ENCODE assay signal across 22 mouse cellular contexts in the genomic region with DNA sequence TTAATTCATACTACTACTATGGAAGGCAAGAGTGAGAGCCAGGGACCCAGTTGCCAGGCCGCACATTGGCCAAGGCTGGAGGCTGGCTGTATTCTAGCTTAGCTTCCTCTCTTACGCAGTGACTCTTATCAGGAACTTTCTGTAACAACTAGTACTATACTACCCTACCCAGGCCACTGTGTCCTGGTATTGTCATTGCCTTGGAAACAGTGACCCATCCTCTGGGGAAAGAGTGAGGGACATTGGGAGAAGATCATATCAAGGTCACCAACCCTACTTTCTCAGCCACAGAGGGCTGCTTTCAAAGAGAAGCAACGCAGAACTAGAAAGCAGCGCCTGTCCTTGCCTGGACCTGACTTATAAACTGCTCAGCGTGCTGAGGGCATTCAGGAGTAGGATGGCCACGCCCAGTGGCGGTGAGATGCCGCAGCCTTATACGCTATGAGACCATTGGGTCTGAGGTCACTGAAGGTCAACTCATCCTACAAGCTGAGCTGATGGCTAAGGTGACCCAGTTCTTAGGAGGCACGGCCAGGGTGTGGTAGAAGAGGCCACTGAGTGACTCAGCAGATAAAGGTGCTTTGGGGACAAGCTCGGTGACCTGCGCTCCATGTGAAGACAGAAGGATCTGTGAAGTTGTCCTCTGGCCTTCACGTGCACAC.
A peak's percentile ranks its signal among the peaks of the same experiment; 100 is the strongest.
DNase-seq lines count a peak whose midpoint lies in the region; ATAC-seq and TF ChIP-seq lines count a peak whose summit lies in the region.
"Had no signal": no experiment of that assay in that cellular context is flagged by ENCODE, and none has a peak within 500 bp of the region (broad histone marks: within the 10 kb centered on the region; RNA-seq: fewer than 3 reads in every experiment).

No protein-coding gene starts in this region.

- no peak overlapping the region for H3K9ac ChIP-seq in forebrain, embryonic 12.5 days
- H3K9ac ChIP-seq: heart, embryonic 12.5 days; midbrain, embryonic 15.5 days; stomach, embryonic 15.5 days had no signal

- H3K4me3 ChIP-seq in forebrain, embryonic 10.5 days: no peak overlapping the region
- no peak overlapping the region for H3K4me3 ChIP-seq in forebrain, embryonic 12.5 days (replicated peaks)
- peak overlapping the region; percentile 70 for H3K4me3 ChIP-seq in megakaryocyte, embryonic 14.5 days (replicated peaks)
- no peak overlapping the region for H3K4me3 ChIP-seq in bone marrow, adult 2 months (replicated peaks; ENCODE audit: control insufficient read depth, low read depth, low read length)
- H3K4me3 ChIP-seq in small intestine, adult 2 months (ENCODE audit: low read depth, low read length): no peak overlapping the region
- H3K4me3 ChIP-seq: heart, embryonic 12.5 days; left cerebral cortex, adult 2 months; limb, embryonic 10.5 days; midbrain, embryonic 15.5 days; stomach, embryonic 15.5 days had no signal

- no peak for DNase-seq in forebrain, embryonic 10.5 days (ENCODE audit: extremely low spot score, low spot score)
- no peak for DNase-seq in right cerebral cortex, adult 18-20 months
- DNase-seq in lung, postnatal 4 days: no peak
- DNase-seq: cerebellum, adult 8-10 months; gastrocnemius, postnatal 10 days; heart, postnatal 36 days; kidney, adult 8-10 months; kidney, postnatal 25 days; lung, postnatal 36 days; spleen, adult 18-20 months; thymus, postnatal 36 days had no signal

- H3K9me3 ChIP-seq in forebrain, embryonic 10.5 days: no peaks in the 10 kb centered on the region
- no peaks in the 10 kb centered on the region for H3K9me3 ChIP-seq in forebrain, embryonic 12.5 days
- no peaks in the 10 kb centered on the region for H3K9me3 ChIP-seq in megakaryocyte, embryonic 14.5 days
- H3K9me3 ChIP-seq: heart, embryonic 12.5 days; limb, embryonic 10.5 days; midbrain, embryonic 15.5 days; stomach, embryonic 15.5 days had no signal

- no peaks in the 10 kb centered on the region for H3K36me3 ChIP-seq in forebrain, embryonic 10.5 days (replicated peaks)
- no peaks in the 10 kb centered on the region for H3K36me3 ChIP-seq in forebrain, embryonic 12.5 days (replicated peaks)
- peaks cover 40% of the 10 kb centered on the region for H3K36me3 ChIP-seq in megakaryocyte, embryonic 14.5 days (replicated peaks; ENCODE audit: low read length)
- H3K36me3 ChIP-seq in small intestine, adult 2 months (ENCODE audit: control insufficient read depth, insufficient read depth, low read length): no peaks in the 10 kb centered on the region
- H3K36me3 ChIP-seq: heart, embryonic 12.5 days; limb, embryonic 10.5 days; midbrain, embryonic 15.5 days; stomach, embryonic 15.5 days had no signal

- TF ChIP-seq POLR2A in bone marrow, adult 2 months (IDR thresholded peaks at IDR 0.05; ENCODE audit: borderline replicate concordance, control insufficient read depth, low read depth, low read length): no peak
- TF ChIP-seq POLR2A in small intestine, adult 2 months (IDR thresholded peaks at IDR 0.05; ENCODE audit: low read depth, low read length): no peak

- peaks cover 88% of the 10 kb centered on the region for H3K4me1 ChIP-seq in forebrain, embryonic 10.5 days
- peaks cover 52% of the 10 kb centered on the region for H3K4me1 ChIP-seq in forebrain, embryonic 12.5 days
- H3K4me1 ChIP-seq in megakaryocyte, embryonic 14.5 days: peaks cover 100% of the 10 kb centered on the region
- H3K4me1 ChIP-seq in bone marrow, adult 2 months (ENCODE audit: control insufficient read depth, insufficient read depth, low read length): peaks cover 12% of the 10 kb centered on the region; the same call in 1 of the 2 replicates
- H3K4me1 ChIP-seq in small intestine, adult 2 months (ENCODE audit: control insufficient read depth, insufficient read depth, insufficient read length, low read length): peaks cover 23% of the 10 kb centered on the region

- H3K27me3 ChIP-seq in forebrain, embryonic 10.5 days (ENCODE audit: poor library complexity, severe bottlenecking): peaks cover 91% of the 10 kb centered on the region
- H3K27me3 ChIP-seq in forebrain, embryonic 12.5 days: peaks cover 25% of the 10 kb centered on the region
- H3K27me3 ChIP-seq in megakaryocyte, embryonic 14.5 days (replicated peaks): no peaks in the 10 kb centered on the region
- H3K27me3 ChIP-seq in small intestine, adult 2 months (ENCODE audit: control insufficient read depth, insufficient read depth, low read length): no peaks in the 10 kb centered on the region
- H3K27me3 ChIP-seq: heart, embryonic 12.5 days; midbrain, embryonic 15.5 days; Patski; stomach, embryonic 15.5 days had no signal

- TF ChIP-seq CTCF in bone marrow, adult 2 months (IDR thresholded peaks at IDR 0.05; ENCODE audit: control insufficient read depth, insufficient read depth, low read length): no peak
- no peak for TF ChIP-seq CTCF in small intestine, adult 2 months (IDR thresholded peaks at IDR 0.05; ENCODE audit: extremely low read depth, insufficient read length, insufficient replicate concordance, low read depth, low read length)

- ATAC-seq in forebrain, embryonic 12.5 days (ENCODE audit: low FRiP score): no peak
- ATAC-seq in megakaryocyte, adult 5-6 weeks (ENCODE audit: poor library complexity, severe bottlenecking): no peak
- ATAC-seq: Patski had no signal

- no peak overlapping the region for H3K4me2 ChIP-seq in forebrain, embryonic 12.5 days
- H3K4me2 ChIP-seq: heart, embryonic 12.5 days; midbrain, embryonic 15.5 days; stomach, embryonic 15.5 days had no signal

- H3K27ac ChIP-seq in forebrain, embryonic 10.5 days: 0 out of 2 replicates have a peak overlapping the region, but pooled peaks have one; percentile 9
- H3K27ac ChIP-seq in forebrain, embryonic 12.5 days: no peak overlapping the region
- peak overlapping the region; percentile 28; the same call in 1 of the 2 replicates for H3K27ac ChIP-seq in bone marrow, adult 2 months (ENCODE audit: control insufficient read depth, insufficient read depth, low read depth, low read length, poor library complexity)
- peak overlapping the region; percentile 86 for H3K27ac ChIP-seq in small intestine, adult 2 months (ENCODE audit: insufficient read depth, low read depth, low read length)
- H3K27ac ChIP-seq: left cerebral cortex, adult 2 months; limb, embryonic 10.5 days; midbrain, embryonic 15.5 days; stomach, embryonic 15.5 days had no signal

- 90% methylated on average over 13 of the region's 13 CpGs for WGBS in forebrain, embryonic 10.5 days
- 90% methylated on average over 13 of the region's 13 CpGs for WGBS in forebrain, embryonic 12.5 days
- 57% methylated on average over 13 of the region's 13 CpGs for WGBS in bone marrow, adult 2 months
- WGBS in small intestine, adult 2 months: 66% methylated on average over 13 of the region's 13 CpGs
